Mouse (Mus musculus) stomach, postnatal 0 days (tissue): ENCODE measurements around the gene Psmc2. TPM values are rescaled to one million over a fixed set of nuclear protein-coding genes. Genes with fewer than 3 reads are reported as not detected.

Experiments
- ATAC-seq: fragments of 200-750 bp; cut with Nextera tagmentation; 2 replicates; pipeline ENCODE4 v1.8.0; 2017; ENCODE audit not compliant: low FRiP score, low TSS enrichment
- DNase-seq: peaks from one replicate; pipeline ENCODE4 v3.0.0-alpha.2; 2016; ENCODE audit warnings: low spot score
- H3K27ac ChIP-seq: fragments of 300-500 bp; sonication (generic); replicated peaks from 2 replicates; pipeline ENCODE4 v1.5.1; 2014; ENCODE audit warnings: mild to moderate bottlenecking, control low read depth
- H3K27me3 ChIP-seq: fragments of 300-500 bp; sonication (generic); 2 replicates; pipeline ENCODE4 v1.6.1; 2014; ENCODE audit warnings: low read length; ENCODE audit not compliant: control insufficient read depth, insufficient read depth
- H3K36me3 ChIP-seq: fragments of 300-500 bp; sonication (generic); 2 replicates; pipeline ENCODE4 v1.6.1; 2014; ENCODE audit warnings: low read length, mixed read lengths; ENCODE audit not compliant: control insufficient read depth, insufficient read depth
- H3K4me1 ChIP-seq: fragments of 300-500 bp; sonication (generic); replicated peaks from 2 replicates; pipeline ENCODE4 v1.6.1; 2014; ENCODE audit warnings: antibody characterized with exemption; ENCODE audit not compliant: control insufficient read depth, insufficient read depth
- H3K4me2 ChIP-seq: fragments of 300-500 bp; sonication (generic); replicated peaks from 2 replicates; pipeline ENCODE4 v1.6.1; 2014; ENCODE audit warnings: low read depth, mild to moderate bottlenecking, control low read depth, moderate library complexity
- H3K4me3 ChIP-seq: fragments of 300-500 bp; sonication (generic); 2 replicates; pipeline ENCODE4 v1.5.1; 2014; ENCODE audit warnings: low read depth, low read length, control low read depth
- H3K9ac ChIP-seq: fragments of 300-500 bp; sonication (generic); 2 replicates; pipeline ENCODE4 v1.6.1; 2014; ENCODE audit warnings: mild to moderate bottlenecking, low read length, control low read depth, mixed read lengths
- H3K9me3 ChIP-seq: fragments of 300-500 bp; sonication (generic); 2 replicates; pipeline ENCODE4 v1.6.1; 2016; ENCODE audit warnings: low read length; ENCODE audit not compliant: control insufficient read depth
- CTCF ChIP-seq: IDR thresholded peaks from 2 replicates; pipeline ENCODE4 v1.5.1; 2016; ENCODE audit warnings: antibody characterized with exemption, low read depth, mild to moderate bottlenecking, moderate library complexity
- EP300 ChIP-seq: optimal IDR thresholded peaks from 2 replicates; pipeline ENCODE3; 2016; ENCODE audit warnings: antibody characterized with exemption
- WGBS: fragments of 180-500 bp; shearing (Covaris S2); extraction: QIAGEN DNeasy Blood & Tissue Kit; methylation state at CpG from one replicate; pipeline ENCODE4 v1.1.7; 2014; 5-methylcytosine and 5-hydroxymethylcytosine counted together
- polyA plus RNA-seq: library from polyadenylated mRNA; unstranded; fragments of >200 nt; fragmentation: Nextera tagmentation; extraction: Ambion mirVana; gene quantifications from 2 replicates; pipeline ENCODE4 v1.2.1, GENCODE M21; 2015

Psmc2 gene
- polyA plus RNA-seq, 1 experiment from 2014 or later, result 127 TPM

GRCm38 (mm10) chr5:21739881-21740280 lies 45.2 kb upstream of the Psmc2 start:
- no peak overlapping the region for H3K9ac ChIP-seq
- no peaks in the 10 kb centered on the region for H3K27me3 ChIP-seq
- H3K36me3 ChIP-seq, result peaks cover 26% of the 10 kb centered on the region
- DNase-seq (no peak), ATAC-seq (no peak)
- H3K27ac ChIP-seq, result no peak overlapping the region
- TF ChIP-seq EP300, result no peak
- TF ChIP-seq CTCF, result no peak
- peaks cover 2% of the 10 kb centered on the region; the same call in 1 of the 2 replicates for H3K4me1 ChIP-seq
- H3K4me2 ChIP-seq, result no peak overlapping the region
- no peaks in the 10 kb centered on the region for H3K9me3 ChIP-seq
- no peak overlapping the region for H3K4me3 ChIP-seq
- WGBS, result 87% methylated on average over 13 of the region's 13 CpGs

GRCm38 (mm10) chr5:21743606-21744005 lies 41.5 kb upstream of the Psmc2 start:
- WGBS, result 94% methylated on average over 10 of the region's 10 CpGs
- no peaks in the 10 kb centered on the region for H3K9me3 ChIP-seq
- H3K9ac ChIP-seq, result no peak overlapping the region
- no peak overlapping the region for H3K4me2 ChIP-seq
- H3K27me3 ChIP-seq, result no peaks in the 10 kb centered on the region
- peaks cover 41% of the 10 kb centered on the region for H3K36me3 ChIP-seq
- no peak overlapping the region for H3K4me3 ChIP-seq
- ATAC-seq, result no peak
- no peak overlapping the region for H3K27ac ChIP-seq
- H3K4me1 ChIP-seq, result no peaks in the 10 kb centered on the region
- DNase-seq, result no peak
- TF ChIP-seq CTCF (no peak), EP300 (no peak)

GRCm38 (mm10) chr5:21744651-21745050 lies 40.4 kb upstream of the Psmc2 start:
- Histone ChIP-seq H3K36me3 (peaks cover 38% of the 10 kb centered on the region), H3K4me3 (no peak overlapping the region), H3K4me2 (no peak overlapping the region), H3K4me1 (no peaks in the 10 kb centered on the region), H3K27me3 (no peaks in the 10 kb centered on the region), H3K27ac (no peak overlapping the region), H3K9ac (no peak overlapping the region), H3K9me3 (no peaks in the 10 kb centered on the region)
- no peak for DNase-seq
- no peak for ATAC-seq
- TF ChIP-seq CTCF (no peak), EP300 (no peak)

- no peak for ATAC-seq
- TF ChIP-seq EP300, result no peak
- TF ChIP-seq CTCF, result no peak
- no peak for DNase-seq
- Histone ChIP-seq H3K9ac (no peak overlapping the region), H3K4me2 (no peak overlapping the region), H3K27me3 (no peaks in the 10 kb centered on the region), H3K27ac (no peak overlapping the region), H3K36me3 (peaks cover 32% of the 10 kb centered on the region), H3K4me3 (no peak overlapping the region), H3K9me3 (no peaks in the 10 kb centered on the region), H3K4me1 (no peaks in the 10 kb centered on the region)
- WGBS, result 98% methylated on average over 7 of the region's 8 CpGs
Observed at GRCm38 (mm10) chr5:21745966-21746365, 39.1 kb upstream of the Psmc2 start.

- TF ChIP-seq EP300 (no peak), CTCF (no peak)
- no peak overlapping the region for H3K27ac ChIP-seq
- H3K36me3 ChIP-seq, result peaks cover 30% of the 10 kb centered on the region
- H3K9me3 ChIP-seq, result no peaks in the 10 kb centered on the region
- DNase-seq (no peak), ATAC-seq (no peak)
- no peaks in the 10 kb centered on the region for H3K4me1 ChIP-seq
- no peak overlapping the region for H3K4me3 ChIP-seq
- H3K27me3 ChIP-seq, result no peaks in the 10 kb centered on the region
- 87% methylated on average over 4 of the region's 4 CpGs for WGBS
- no peak overlapping the region for H3K4me2 ChIP-seq
- no peak overlapping the region for H3K9ac ChIP-seq
Observed at GRCm38 (mm10) chr5:21768506-21768905, 16.6 kb upstream of the Psmc2 start.

- Histone ChIP-seq H3K9me3 (no peaks in the 10 kb centered on the region), H3K4me3 (no peak overlapping the region), H3K36me3 (peaks cover 27% of the 10 kb centered on the region), H3K27ac (no peak overlapping the region), H3K27me3 (no peaks in the 10 kb centered on the region), H3K4me2 (no peak overlapping the region), H3K4me1 (no peaks in the 10 kb centered on the region), H3K9ac (no peak overlapping the region)
- ATAC-seq, result no peak
- TF ChIP-seq CTCF (no peak), EP300 (no peak)
- DNase-seq, result no peak
- WGBS, result 92% methylated on average over 6 of the region's 6 CpGs
Observed at GRCm38 (mm10) chr5:21769841-21770240, 15.2 kb upstream of the Psmc2 start.
